Mouse (Mus musculus): ENCODE measurements around the gene Gm35315. TPM values are rescaled to one million over a fixed set of nuclear protein-coding genes. Genes with fewer than 3 reads are reported as not detected.

Gm35315 gene
- polyA plus RNA-seq (2015; fragmentation: Illumina TruSeq; extraction: RNeasy Lipid Tissue Mini Kit (QIAGEN cat#74804); ENCODE audit: insufficient read depth, low read depth, low replicate concordance): 0.39 TPM

GRCm38 (mm10) chr5:110094030-110094846 lies at the start of gene Gm35315:
Gene Gm35315 (minus strand): TSS chr5:110094420.

GRCm38 (mm10) chr5:110135293-110136086 lies 41.3 kb upstream of the Gm35315 start, which contains the start of gene Chfr:
Gene Chfr (plus strand): TSS chr5:110135842.

GRCm38 (mm10) chr5:110109991-110110441 lies 15.8 kb upstream of the Gm35315 start, which contains the start of gene Zfp605:
Gene Zfp605 (plus strand): TSS chr5:110110092.

GRCm38 (mm10) chr5:110107581-110108304 lies 13.5 kb upstream of the Gm35315 start, which contains the start of gene Gtpbp6:
Gene Gtpbp6 (minus strand): TSS chr5:110108197.

GRCm38 (mm10) chr5:110099656-110100580 lies 5.7 kb upstream of the Gm35315 start, which contains the start of gene Plcxd1:
Gene Plcxd1 (plus strand): TSS chr5:110099969.

GRCm38 (mm10) chr5:110072413-110072812 lies 21.8 kb downstream of the Gm35315 start, which contains the start of gene Gm17655:
Gene Gm17655 (minus strand): TSS chr5:110072513.

Other genes with a start within 250 kb of the Gm35315 start
- 4.4 TPM for gene Gm15446, start 171.0 kb downstream of the Gm35315 start, polyA plus RNA-seq (2015; fragmentation: Illumina TruSeq; extraction: RNeasy Lipid Tissue Mini Kit (QIAGEN cat#74804); ENCODE audit: insufficient read depth, low read depth, low replicate concordance)
- gene Zfp932, start 97.9 kb downstream of the Gm35315 start, polyA plus RNA-seq (2015; fragmentation: Illumina TruSeq; extraction: RNeasy Lipid Tissue Mini Kit (QIAGEN cat#74804); ENCODE audit: insufficient read depth, low read depth, low replicate concordance): 12.5 TPM
- not detected for gene Gm17655, start 21.9 kb downstream of the Gm35315 start, polyA plus RNA-seq (2015; fragmentation: Illumina TruSeq; extraction: RNeasy Lipid Tissue Mini Kit (QIAGEN cat#74804); ENCODE audit: insufficient read depth, low read depth, low replicate concordance)
- gene Plcxd1, start 5.5 kb upstream of the Gm35315 start, polyA plus RNA-seq (2015; fragmentation: Illumina TruSeq; extraction: RNeasy Lipid Tissue Mini Kit (QIAGEN cat#74804); ENCODE audit: insufficient read depth, low read depth, low replicate concordance): not detected
- 8.6 TPM for gene Gtpbp6, start 13.8 kb upstream of the Gm35315 start, polyA plus RNA-seq (2015; fragmentation: Illumina TruSeq; extraction: RNeasy Lipid Tissue Mini Kit (QIAGEN cat#74804); ENCODE audit: insufficient read depth, low read depth, low replicate concordance)
- gene Zfp605, start 15.7 kb upstream of the Gm35315 start, polyA plus RNA-seq (2015; fragmentation: Illumina TruSeq; extraction: RNeasy Lipid Tissue Mini Kit (QIAGEN cat#74804); ENCODE audit: insufficient read depth, low read depth, low replicate concordance): 0.66 TPM
- 8.3 TPM for gene Chfr, start 41.4 kb upstream of the Gm35315 start, polyA plus RNA-seq (2015; fragmentation: Illumina TruSeq; extraction: RNeasy Lipid Tissue Mini Kit (QIAGEN cat#74804); ENCODE audit: insufficient read depth, low read depth, low replicate concordance)
- gene Golga3, start 82.3 kb upstream of the Gm35315 start, polyA plus RNA-seq (2015; fragmentation: Illumina TruSeq; extraction: RNeasy Lipid Tissue Mini Kit (QIAGEN cat#74804); ENCODE audit: insufficient read depth, low read depth, low replicate concordance): 6.2 TPM
- 3.5 TPM for gene Ankle2, start 136.6 kb upstream of the Gm35315 start, polyA plus RNA-seq (2015; fragmentation: Illumina TruSeq; extraction: RNeasy Lipid Tissue Mini Kit (QIAGEN cat#74804); ENCODE audit: insufficient read depth, low read depth, low replicate concordance)
- gene Pgam5, start 175.5 kb upstream of the Gm35315 start, polyA plus RNA-seq (2015; fragmentation: Illumina TruSeq; extraction: RNeasy Lipid Tissue Mini Kit (QIAGEN cat#74804); ENCODE audit: insufficient read depth, low read depth, low replicate concordance): 6.3 TPM
- 1.5 TPM for gene Pxmp2, start 191.8 kb upstream of the Gm35315 start, polyA plus RNA-seq (2015; fragmentation: Illumina TruSeq; extraction: RNeasy Lipid Tissue Mini Kit (QIAGEN cat#74804); ENCODE audit: insufficient read depth, low read depth, low replicate concordance)
- 0.18 TPM for gene Pole, start 191.9 kb upstream of the Gm35315 start, polyA plus RNA-seq (2015; fragmentation: Illumina TruSeq; extraction: RNeasy Lipid Tissue Mini Kit (QIAGEN cat#74804); ENCODE audit: insufficient read depth, low read depth, low replicate concordance)
- not detected for gene P2rx2, start 248.8 kb upstream of the Gm35315 start, polyA plus RNA-seq (2015; fragmentation: Illumina TruSeq; extraction: RNeasy Lipid Tissue Mini Kit (QIAGEN cat#74804); ENCODE audit: insufficient read depth, low read depth, low replicate concordance)